Mouse (Mus musculus) lung, embryonic 14.5 days (tissue): ENCODE results near the gene Alpl. TPM values are rescaled to one million over a fixed set of nuclear protein-coding genes. Genes with fewer than 3 reads are reported as not detected.

Source experiments
- ATAC-seq: fragments of 200-750 bp; cut with Nextera tagmentation; 2 replicates; pipeline ENCODE4 v1.8.0; 2017; ENCODE audit warnings: mild to moderate bottlenecking, moderate TSS enrichment, moderate library complexity; ENCODE audit not compliant: insufficient read depth
- DNase-seq: peaks from one replicate; pipeline ENCODE4 v3.0.0-alpha.2; 2015
- H3K27ac ChIP-seq: fragments of 300-500 bp; sonication (generic); 2 replicates; pipeline ENCODE4 v1.5.1; 2014; ENCODE audit warnings: low read depth, mild to moderate bottlenecking, moderate library complexity
- H3K27me3 ChIP-seq: fragments of 300-500 bp; sonication (generic); 2 replicates; pipeline ENCODE4 v1.6.1; 2014; ENCODE audit warnings: low read length, control low read depth; ENCODE audit not compliant: insufficient read depth
- H3K36me3 ChIP-seq: fragments of 300-500 bp; sonication (generic); 2 replicates; pipeline ENCODE4 v1.6.1; 2014; ENCODE audit warnings: control low read depth; ENCODE audit not compliant: insufficient read depth
- H3K4me1 ChIP-seq: fragments of 300-500 bp; sonication (generic); 2 replicates; pipeline ENCODE4 v1.6.1; 2014; ENCODE audit warnings: antibody characterized with exemption, control low read depth; ENCODE audit not compliant: insufficient read depth
- H3K4me2 ChIP-seq: fragments of 300-500 bp; sonication (generic); 2 replicates; pipeline ENCODE4 v1.6.1; 2014; ENCODE audit warnings: mild to moderate bottlenecking
- H3K4me3 ChIP-seq: fragments of 300-500 bp; sonication (generic); 2 replicates; pipeline ENCODE4 v1.5.1; 2014; ENCODE audit warnings: low read depth, low read length
- H3K9ac ChIP-seq: fragments of 300-500 bp; sonication (generic); 2 replicates; pipeline ENCODE4 v1.6.1; 2014
- H3K9me3 ChIP-seq: fragments of 300-500 bp; sonication (generic); 2 replicates; pipeline ENCODE4 v1.6.1; 2016; ENCODE audit warnings: low read depth, low read length, control low read depth
- CTCF ChIP-seq: IDR thresholded peaks from 2 replicates; pipeline ENCODE4 v1.5.1; 2016; ENCODE audit warnings: antibody characterized with exemption, low read depth
- WGBS: fragments of 180-500 bp; shearing (Covaris S2); extraction: QIAGEN DNeasy Blood & Tissue Kit; methylation state at CpG from one replicate; pipeline ENCODE4 v1.1.7; 2014; 5-methylcytosine and 5-hydroxymethylcytosine counted together
- polyA plus RNA-seq: library from polyadenylated mRNA; unstranded; fragments of >200 nt; fragmentation: Nextera tagmentation; extraction: Ambion mirVana; gene quantifications from 2 replicates; pipeline ENCODE4 v1.2.1, GENCODE M21; 2014

Gene Alpl
- polyA plus RNA-seq, 1 experiment from 2014 or later = 4.1 TPM

DNA sequence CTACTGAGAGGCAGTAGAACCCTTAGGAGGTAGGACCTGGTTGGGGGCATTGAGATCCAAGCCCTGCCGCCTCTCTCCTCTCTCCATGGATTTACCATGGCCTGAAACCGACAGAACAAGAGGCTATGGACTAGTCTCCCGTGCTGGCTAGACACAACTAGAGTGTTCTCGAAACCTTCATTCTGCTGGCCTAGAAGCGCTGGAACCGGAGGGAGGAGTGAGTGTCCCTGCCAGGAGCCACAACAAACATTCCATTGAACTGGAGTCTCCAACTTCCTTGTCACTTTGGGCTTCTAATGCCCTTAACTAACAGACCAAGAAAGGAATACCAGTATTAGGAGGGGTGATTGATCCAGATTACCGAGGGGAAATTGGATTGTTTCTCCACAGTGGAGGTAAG, 20.0 kb upstream of the Alpl start:
- Histone ChIP-seq H3K27me3 (no peaks in the 10 kb centered on the region), H3K9me3 (no peaks in the 10 kb centered on the region), H3K27ac (no peak overlapping the region), H3K4me1 (no peaks in the 10 kb centered on the region), H3K36me3 (no peaks in the 10 kb centered on the region), H3K9ac (no peak overlapping the region), H3K4me2 (no peak overlapping the region), H3K4me3 (no peak overlapping the region)
- TF ChIP-seq CTCF = no peak
- no peak for ATAC-seq
- no peak for DNase-seq
- 65% methylated on average over 7 of the region's 7 CpGs for WGBS

DNA sequence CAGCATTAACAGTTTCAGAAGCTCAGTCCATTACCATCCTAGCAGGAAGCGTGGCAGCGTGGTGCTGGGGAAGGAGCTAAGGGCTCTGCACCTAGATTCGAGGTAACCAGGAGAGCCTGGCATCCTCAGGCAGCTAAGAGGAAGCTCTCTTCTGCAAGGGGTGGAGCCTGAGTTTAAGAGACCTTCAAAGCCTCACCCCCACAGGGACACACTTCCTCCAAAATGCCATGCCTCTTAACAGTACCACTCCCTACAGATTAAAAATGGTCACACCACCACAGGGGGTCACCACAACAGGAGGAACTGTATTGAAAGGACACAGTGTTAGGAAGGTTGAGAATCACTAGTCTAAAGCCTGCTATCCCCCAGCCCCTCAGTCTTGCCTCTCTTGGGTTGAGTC, 19.3 kb upstream of the Alpl start:
- H3K9me3 ChIP-seq = no peaks in the 10 kb centered on the region
- no peaks in the 10 kb centered on the region for H3K36me3 ChIP-seq
- no peak for ATAC-seq
- H3K4me1 ChIP-seq = no peaks in the 10 kb centered on the region
- H3K4me3 ChIP-seq = no peak overlapping the region
- 67% methylated on average over 3 of the region's 3 CpGs for WGBS
- H3K27me3 ChIP-seq = no peaks in the 10 kb centered on the region
- H3K9ac ChIP-seq = no peak overlapping the region
- no peak for TF ChIP-seq CTCF
- H3K27ac ChIP-seq = no peak overlapping the region
- H3K4me2 ChIP-seq = no peak overlapping the region
- DNase-seq = no peak

DNA sequence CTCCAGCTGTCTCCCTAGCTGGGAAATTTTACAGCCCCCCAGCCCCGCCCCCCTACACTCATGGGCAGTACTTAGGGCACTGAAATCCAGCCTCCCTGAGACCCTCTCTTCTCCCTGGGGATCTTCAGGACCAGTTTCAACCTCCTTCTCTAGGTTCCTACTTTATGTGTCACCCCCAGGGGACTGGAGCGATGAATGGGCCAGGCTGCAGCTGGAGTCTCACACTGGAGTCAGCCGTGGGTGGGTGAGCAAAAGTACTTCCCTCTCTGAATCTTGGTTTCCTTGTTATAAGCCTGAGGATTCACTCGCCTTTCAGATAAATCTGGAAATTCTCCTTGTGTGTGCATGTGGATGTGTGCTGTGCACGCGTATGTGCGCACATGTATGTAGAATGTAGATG, 18.0 kb upstream of the Alpl start:
- no peak overlapping the region for H3K4me2 ChIP-seq
- no peaks in the 10 kb centered on the region for H3K4me1 ChIP-seq
- no peak for DNase-seq
- no peak overlapping the region for H3K9ac ChIP-seq
- H3K36me3 ChIP-seq = no peaks in the 10 kb centered on the region
- H3K9me3 ChIP-seq = no peaks in the 10 kb centered on the region
- no peaks in the 10 kb centered on the region for H3K27me3 ChIP-seq
- no peak for ATAC-seq
- no peak overlapping the region for H3K27ac ChIP-seq
- 74% methylated on average over 7 of the region's 7 CpGs for WGBS
- no peak for TF ChIP-seq CTCF
- H3K4me3 ChIP-seq = no peak overlapping the region

DNA sequence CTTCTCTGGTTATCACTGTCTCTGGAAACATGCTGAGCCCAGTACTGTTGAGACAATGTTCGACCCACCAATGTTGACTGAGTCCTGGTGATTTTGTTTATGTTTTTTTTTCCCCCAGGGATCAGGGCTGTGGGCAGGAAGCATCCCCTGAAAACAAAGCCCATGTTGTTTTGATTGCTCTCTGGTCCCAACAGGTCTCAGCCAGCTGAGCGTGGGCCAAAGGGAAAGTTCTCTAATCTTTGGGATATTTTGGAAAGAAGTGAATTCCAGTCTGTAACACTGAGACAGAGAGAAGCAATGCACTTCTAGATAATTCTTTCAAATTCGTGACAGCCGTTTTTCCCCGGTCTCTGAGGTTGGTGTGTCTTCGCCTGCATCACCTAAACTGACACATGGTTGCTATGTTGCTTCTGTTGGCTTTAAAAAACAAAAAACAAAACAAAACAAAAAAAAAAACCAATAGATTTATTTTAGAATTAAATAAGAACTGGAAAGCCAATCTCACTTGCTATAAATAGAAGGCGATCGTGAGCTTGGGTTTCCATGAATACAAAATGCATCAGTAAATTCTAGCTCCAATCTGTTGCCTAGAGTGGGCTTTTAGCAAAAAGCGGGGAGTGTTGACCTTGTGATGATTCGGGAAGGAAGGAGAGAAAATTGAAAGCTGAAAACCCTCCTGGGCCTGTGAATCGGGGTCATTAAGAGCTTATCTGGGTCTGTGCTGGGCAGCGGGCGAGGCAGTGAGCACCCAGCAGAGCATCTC, 16.9 kb upstream of the Alpl start:
- 60% methylated on average over 13 of the region's 13 CpGs for WGBS
- Histone ChIP-seq H3K9me3 (no peaks in the 10 kb centered on the region), H3K4me3 (no peak overlapping the region), H3K4me1 (no peaks in the 10 kb centered on the region), H3K4me2 (no peak overlapping the region), H3K9ac (no peak overlapping the region), H3K36me3 (no peaks in the 10 kb centered on the region), H3K27me3 (no peaks in the 10 kb centered on the region), H3K27ac (no peak overlapping the region)
- DNase-seq (no peak), ATAC-seq (no peak)
- TF ChIP-seq CTCF = no peak

DNA sequence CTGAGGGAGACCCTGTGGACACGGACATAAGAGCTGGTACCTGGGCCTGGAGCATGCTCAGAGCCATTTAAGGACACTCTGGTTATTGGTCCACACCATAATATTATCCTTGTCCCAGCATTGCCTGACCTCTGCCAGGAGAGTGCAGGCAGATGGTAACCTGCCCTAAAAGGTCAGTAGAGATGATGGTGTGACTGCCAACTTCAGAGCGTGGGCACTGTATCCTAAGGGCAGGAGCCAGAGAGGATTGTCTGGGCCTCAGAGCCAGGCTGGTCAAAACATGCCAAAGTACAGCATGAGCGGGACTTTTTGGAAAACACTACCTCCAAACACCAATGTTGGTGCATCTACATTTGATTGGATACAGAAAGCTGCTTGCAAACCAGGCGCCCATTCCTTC, 13.8 kb upstream of the Alpl start:
- Histone ChIP-seq H3K9me3 (no peaks in the 10 kb centered on the region), H3K4me3 (no peak overlapping the region), H3K9ac (no peak overlapping the region), H3K4me1 (no peaks in the 10 kb centered on the region), H3K27ac (no peak overlapping the region), H3K36me3 (no peaks in the 10 kb centered on the region), H3K27me3 (no peaks in the 10 kb centered on the region), H3K4me2 (no peak overlapping the region)
- no peak for ATAC-seq
- DNase-seq = no peak
- 69% methylated on average over 4 of the region's 4 CpGs for WGBS
- no peak for TF ChIP-seq CTCF

DNA sequence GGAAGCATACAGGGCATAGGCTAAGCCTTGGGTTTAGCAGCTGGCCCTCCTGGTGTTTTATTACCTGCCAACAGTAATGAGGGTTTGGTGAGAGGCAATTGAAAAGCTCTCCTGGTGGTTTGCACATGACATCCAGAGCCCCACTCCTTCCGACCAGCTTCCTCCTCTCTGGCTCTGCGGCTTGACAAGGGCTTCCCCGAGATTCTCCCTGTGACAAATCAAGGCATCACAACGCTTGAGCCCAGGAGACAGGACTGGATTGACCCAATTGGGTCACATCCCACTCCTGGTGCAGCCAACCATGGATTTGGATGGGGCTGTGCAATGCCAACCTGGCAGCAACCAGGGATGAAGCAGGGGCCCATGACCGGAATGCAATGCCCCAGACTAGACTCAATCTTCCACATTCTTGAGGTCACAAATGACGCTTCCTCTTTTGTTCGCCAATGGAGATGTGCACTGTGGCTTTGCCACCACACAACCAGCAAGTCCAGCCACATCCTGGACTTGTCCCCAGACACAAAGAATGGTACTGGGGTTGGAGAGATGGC, 11.2 kb upstream of the Alpl start:
- H3K27me3 ChIP-seq = no peaks in the 10 kb centered on the region
- no peak for ATAC-seq
- H3K9me3 ChIP-seq = no peaks in the 10 kb centered on the region
- WGBS = 71% methylated on average over 7 of the region's 7 CpGs
- H3K27ac ChIP-seq = no peak overlapping the region
- no peak for TF ChIP-seq CTCF
- H3K4me2 ChIP-seq = no peak overlapping the region
- no peaks in the 10 kb centered on the region for H3K36me3 ChIP-seq
- DNase-seq = no peak
- H3K4me3 ChIP-seq = no peak overlapping the region
- no peaks in the 10 kb centered on the region for H3K4me1 ChIP-seq
- no peak overlapping the region for H3K9ac ChIP-seq

DNA sequence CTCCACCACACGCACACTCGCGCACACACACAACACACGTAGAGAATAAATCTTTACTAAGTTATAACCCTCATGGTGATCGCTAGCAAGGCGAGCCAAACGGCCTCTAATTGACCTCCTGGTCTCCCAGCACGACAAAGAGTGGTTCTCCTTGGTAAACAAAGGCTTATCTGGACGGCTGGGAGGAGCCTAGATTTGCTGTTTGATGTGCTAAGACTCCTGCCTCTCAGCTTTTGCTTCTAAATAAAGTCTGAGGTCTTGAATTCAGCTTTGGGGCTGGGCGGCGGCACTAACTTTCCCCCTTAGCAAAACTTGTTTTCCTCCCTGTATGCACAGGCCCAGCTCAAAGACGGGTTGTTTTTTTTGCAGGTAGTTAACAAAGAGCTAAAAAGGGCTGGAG, 5.0 kb upstream of the Alpl start:
- H3K9ac ChIP-seq = no peak overlapping the region
- DNase-seq (peak; percentile 57), ATAC-seq (no peak)

More for the DNA sequence above, 5.0 kb upstream of the Alpl start:
- Histone ChIP-seq H3K27me3 (peaks cover 4% of the 10 kb centered on the region), H3K27ac (peak overlapping the region; percentile 36; the same call in 1 of the 2 replicates), H3K9me3 (no peaks in the 10 kb centered on the region), H3K4me1 (peaks cover 4% of the 10 kb centered on the region; the same call in 1 of the 2 replicates), H3K4me3 (no peak overlapping the region), H3K4me2 (no peak overlapping the region), H3K36me3 (no peaks in the 10 kb centered on the region)
- no peak for TF ChIP-seq CTCF
- 20% methylated on average over 12 of the region's 12 CpGs for whole genome bisulfite sequencing
